Mouse (Mus musculus) liver, embryonic 12.5 days (tissue): Measurements from ENCODE around the gene Stk38. TPM values are rescaled to one million over a fixed set of nuclear protein-coding genes. Genes with fewer than 3 reads are reported as not detected.
"Not testable (repeated sequence)": the region's sequence is repeated elsewhere in the genome, so short reads cannot be mapped to it uniquely, and the experiment has no call there.

Experiments
- ATAC-seq: fragments of 200-750 bp; cut with Nextera tagmentation; 2 replicates; pipeline ENCODE4 v1.8.0; 2017; ENCODE audit warnings: moderate number of reproducible peaks, mild to moderate bottlenecking, moderate library complexity
- H3K27ac ChIP-seq: fragments of 300-500 bp; sonication (generic); 2 replicates; pipeline ENCODE4 v1.5.1; 2016; ENCODE audit warnings: mild to moderate bottlenecking
- H3K27me3 ChIP-seq: fragments of 300-500 bp; sonication (generic); replicated peaks from 2 replicates; pipeline ENCODE4 v1.6.1; 2016; ENCODE audit warnings: mild to moderate bottlenecking, moderate library complexity
- H3K36me3 ChIP-seq: fragments of 300-500 bp; sonication (generic); 2 replicates; pipeline ENCODE4 v1.6.1; 2016; ENCODE audit warnings: mild to moderate bottlenecking, moderate library complexity
- H3K4me1 ChIP-seq: fragments of 300-500 bp; sonication (generic); 2 replicates; pipeline ENCODE4 v1.6.1; 2016
- H3K4me2 ChIP-seq: fragments of 300-500 bp; sonication (generic); 2 replicates; pipeline ENCODE4 v1.6.1; 2016; ENCODE audit warnings: mild to moderate bottlenecking, moderate library complexity
- H3K4me3 ChIP-seq: fragments of 300-500 bp; sonication (generic); 2 replicates; pipeline ENCODE4 v1.5.1; 2016; ENCODE audit warnings: mild to moderate bottlenecking, moderate library complexity
- H3K9ac ChIP-seq: fragments of 300-500 bp; sonication (generic); 2 replicates; pipeline ENCODE4 v1.6.1; 2016; ENCODE audit warnings: mild to moderate bottlenecking, moderate library complexity
- H3K9me3 ChIP-seq: fragments of 300-500 bp; sonication (generic); replicated peaks from 2 replicates; pipeline ENCODE4 v1.6.1; 2016; ENCODE audit warnings: mild to moderate bottlenecking, moderate library complexity
- WGBS: fragments of 180-500 bp; shearing (Covaris S2); methylation state at CpG from one replicate; pipeline ENCODE4 v1.1.7; 2016; ENCODE audit not compliant: insufficient replicate concordance; 5-methylcytosine and 5-hydroxymethylcytosine counted together
- polyA plus RNA-seq: library from polyadenylated mRNA; unstranded; fragments of >200 nt; fragmentation: Nextera tagmentation; extraction: Ambion mirVana; gene quantifications from 2 replicates; pipeline ENCODE4 v1.2.1, GENCODE M21; 2016

The Stk38 gene
- polyA plus RNA-seq, 1 experiment from 2014 or later: 56.7 TPM

- H3K27me3 ChIP-seq: no peaks in the 10 kb centered on the region
- no peak for ATAC-seq
- H3K4me3 ChIP-seq: peak overlapping the region; percentile 77
- peak overlapping the region; percentile 89 for H3K4me2 ChIP-seq
- H3K9ac ChIP-seq: peak overlapping the region; percentile 95
- H3K4me1 ChIP-seq: peaks cover 53% of the 10 kb centered on the region
- H3K9me3 ChIP-seq: no peaks in the 10 kb centered on the region
- peak overlapping the region; percentile 96 for H3K27ac ChIP-seq
- peaks cover 56% of the 10 kb centered on the region for H3K36me3 ChIP-seq
These were observed 26.5 kb upstream of the Stk38 start for GRCm38 (mm10) chr17:29034264-29034663.

GRCm38 (mm10) chr17:29033569-29034061 is 25.8 kb upstream of the Stk38 start:
- H3K4me2 ChIP-seq: peak overlapping the region; percentile 89
- H3K9ac ChIP-seq: peak overlapping the region; percentile 95
- WGBS: under 1% methylated on average over 6 of the region's 6 CpGs
- peaks cover 50% of the 10 kb centered on the region for H3K36me3 ChIP-seq
- peaks cover 50% of the 10 kb centered on the region for H3K4me1 ChIP-seq
- H3K27me3 ChIP-seq: no peaks in the 10 kb centered on the region
- H3K4me3 ChIP-seq: peak overlapping the region; percentile 77
- H3K27ac ChIP-seq: peak overlapping the region; percentile 96
- no peak for ATAC-seq
- no peaks in the 10 kb centered on the region for H3K9me3 ChIP-seq

GRCm38 (mm10) chr17:29032274-29033069 is 24.7 kb upstream of the Stk38 start, which contains the start of gene Srsf3:
TSS of gene Srsf3 (plus strand) at chr17:29032628.
- Histone ChIP-seq H3K4me3 (peak within 1 kb of the TSS; percentile 77), H3K9ac (peak within 1 kb of the TSS; percentile 95), H3K4me2 (peak within 1 kb of the TSS; percentile 89), H3K27me3 (no peaks in the 10 kb centered on the region; the same call in 1 of the 2 replicates), H3K36me3 (peaks cover 38% of the 10 kb centered on the region), H3K9me3 (no peaks in the 10 kb centered on the region), H3K4me1 (peaks cover 41% of the 10 kb centered on the region), H3K27ac (peak within 1 kb of the TSS; percentile 96)
- peak; percentile 92 for ATAC-seq
- under 1% methylated on average over 77 of the region's 77 CpGs for WGBS

GRCm38 (mm10) chr17:29031771-29032273 is 24.0 kb upstream of the Stk38 start:
- WGBS: under 1% methylated on average over 26 of the region's 26 CpGs
- peak overlapping the region; percentile 77 for H3K4me3 ChIP-seq
- peak overlapping the region; percentile 96 for H3K27ac ChIP-seq
- peaks cover 36% of the 10 kb centered on the region for H3K4me1 ChIP-seq
- peak overlapping the region; percentile 95 for H3K9ac ChIP-seq
- H3K9me3 ChIP-seq: no peaks in the 10 kb centered on the region
- H3K27me3 ChIP-seq: no peaks in the 10 kb centered on the region; the same call in 1 of the 2 replicates
- peak; percentile 41 for ATAC-seq
- peaks cover 32% of the 10 kb centered on the region for H3K36me3 ChIP-seq
- peak overlapping the region; percentile 80 for H3K4me2 ChIP-seq

- Histone ChIP-seq H3K4me1 (peaks cover 29% of the 10 kb centered on the region), H3K9ac (peak overlapping the region; percentile 95), H3K27ac (peak overlapping the region; percentile 96), H3K4me3 (peak overlapping the region; percentile 77), H3K4me2 (peak overlapping the region; percentile 80), H3K36me3 (peaks cover 26% of the 10 kb centered on the region)
- not testable (repeated sequence) for H3K27me3 ChIP-seq, H3K9me3 ChIP-seq, ATAC-seq
- WGBS: 60% methylated on average over 7 of the region's 7 CpGs
These were observed 23.4 kb upstream of the Stk38 start for GRCm38 (mm10) chr17:29031085-29031711.

GRCm38 (mm10) chr17:29030321-29031034 is 22.7 kb upstream of the Stk38 start:
- Histone ChIP-seq H3K27me3 (no peaks in the 10 kb centered on the region; the same call in 1 of the 2 replicates), H3K9me3 (no peaks in the 10 kb centered on the region), H3K4me1 (peaks cover 23% of the 10 kb centered on the region), H3K4me2 (no peak overlapping the region), H3K4me3 (no peak overlapping the region), H3K36me3 (peaks cover 18% of the 10 kb centered on the region), H3K9ac (no peak overlapping the region), H3K27ac (peak overlapping the region; percentile 36; the same call in 1 of the 2 replicates)
- no peak for ATAC-seq
- 71% methylated on average over 6 of the region's 6 CpGs for WGBS

- 61% methylated on average over 5 of the region's 5 CpGs for WGBS
- Histone ChIP-seq H3K27ac (no peak overlapping the region), H3K27me3 (peaks cover 3% of the 10 kb centered on the region; the same call in 1 of the 2 replicates), H3K4me2 (no peak overlapping the region), H3K36me3 (no peaks in the 10 kb centered on the region), H3K9ac (no peak overlapping the region), H3K4me1 (peaks cover 34% of the 10 kb centered on the region), H3K9me3 (no peaks in the 10 kb centered on the region), H3K4me3 (no peak overlapping the region)
- ATAC-seq: no peak
These were observed 19.0 kb upstream of the Stk38 start for GRCm38 (mm10) chr17:29026652-29027356.

- Histone ChIP-seq H3K9me3 (no peaks in the 10 kb centered on the region), H3K36me3 (no peaks in the 10 kb centered on the region), H3K4me1 (peaks cover 30% of the 10 kb centered on the region), H3K4me2 (0 out of 2 replicates have a peak overlapping the region, but pooled peaks have one; percentile 14), H3K9ac (no peak overlapping the region), H3K4me3 (no peak overlapping the region), H3K27me3 (peaks cover 3% of the 10 kb centered on the region; the same call in 1 of the 2 replicates), H3K27ac (no peak overlapping the region)
- ATAC-seq: no peak; the same call in 1 of the 2 replicates
- 52% methylated on average over 10 of the region's 10 CpGs for WGBS
These were observed 17.2 kb upstream of the Stk38 start for GRCm38 (mm10) chr17:29024896-29025565.

GRCm38 (mm10) chr17:29024047-29024892 is 16.5 kb upstream of the Stk38 start:
- no peak overlapping the region for H3K9ac ChIP-seq
- no peaks in the 10 kb centered on the region for H3K36me3 ChIP-seq
- WGBS: 52% methylated on average over 22 of the region's 22 CpGs
- no peak overlapping the region for H3K4me3 ChIP-seq
- no peak for ATAC-seq
- H3K4me1 ChIP-seq: peaks cover 37% of the 10 kb centered on the region
- H3K27ac ChIP-seq: no peak overlapping the region
- peaks cover 3% of the 10 kb centered on the region; the same call in 1 of the 2 replicates for H3K27me3 ChIP-seq
- no peaks in the 10 kb centered on the region for H3K9me3 ChIP-seq
- peak overlapping the region; percentile 14; the same call in 1 of the 2 replicates for H3K4me2 ChIP-seq

- Histone ChIP-seq H3K4me3 (no peak overlapping the region), H3K9me3 (no peaks in the 10 kb centered on the region), H3K4me2 (no peak overlapping the region), H3K4me1 (peaks cover 37% of the 10 kb centered on the region), H3K36me3 (no peaks in the 10 kb centered on the region), H3K27ac (no peak overlapping the region), H3K9ac (no peak overlapping the region), H3K27me3 (peaks cover 3% of the 10 kb centered on the region; the same call in 1 of the 2 replicates)
- no peak for ATAC-seq
- 78% methylated on average over 6 of the region's 6 CpGs for WGBS
These were observed 15.6 kb upstream of the Stk38 start for GRCm38 (mm10) chr17:29023346-29023745.
